Mouse (Mus musculus): ENCODE measurements around the gene Mrps21. TPM values are rescaled to one million over a fixed set of nuclear protein-coding genes. Genes with fewer than 3 reads are reported as not detected.
A peak's percentile ranks its signal among the peaks of the same experiment; 100 is the strongest.

Gene Mrps21
- polyA plus RNA-seq, 1 experiment, result 142 TPM

- Histone ChIP-seq H3K9ac (ENCODE audit: low read depth, poor library complexity, severe bottlenecking) (no peak overlapping the region), H3K4me3 (ENCODE audit: low read depth, low read length) (no peak overlapping the region), H3K4me1 (ENCODE audit: control insufficient read depth, insufficient read depth, low read length) (peaks cover 6% of the 10 kb centered on the region), H3K27ac (ENCODE audit: insufficient read depth, low read length) (no peak overlapping the region), H3K27me3 (ENCODE audit: control insufficient read depth, insufficient read depth, low read length, poor library complexity, severe bottlenecking) (0 out of 2 replicates have a peak, but pooled peaks cover 6% of the 10 kb centered on the region), H3K36me3 (ENCODE audit: control insufficient read depth, insufficient read depth, low read length, poor library complexity, severe bottlenecking) (no peaks in the 10 kb centered on the region), H3K9me3 (replicated peaks; ENCODE audit: control insufficient read depth, insufficient read depth, low read length, poor library complexity, severe bottlenecking) (no peaks in the 10 kb centered on the region)
- peak; percentile 65 for TF ChIP-seq CTCF (IDR thresholded peaks at IDR 0.05; ENCODE audit: low read depth, low read length)
- TF ChIP-seq POLR2A (IDR thresholded peaks at IDR 0.05; ENCODE audit: insufficient read depth, low read length), result no peak
- 0 out of 2 replicates have a peak, but pooled peaks have one; percentile 29 for TF ChIP-seq EP300 (IDR thresholded peaks at IDR 0.05; ENCODE audit: insufficient read depth, low read depth, low read length)
These were observed 34.7 kb upstream of the Mrps21 start for GRCm38 (mm10) chr3:95905940-95906492.

DNA sequence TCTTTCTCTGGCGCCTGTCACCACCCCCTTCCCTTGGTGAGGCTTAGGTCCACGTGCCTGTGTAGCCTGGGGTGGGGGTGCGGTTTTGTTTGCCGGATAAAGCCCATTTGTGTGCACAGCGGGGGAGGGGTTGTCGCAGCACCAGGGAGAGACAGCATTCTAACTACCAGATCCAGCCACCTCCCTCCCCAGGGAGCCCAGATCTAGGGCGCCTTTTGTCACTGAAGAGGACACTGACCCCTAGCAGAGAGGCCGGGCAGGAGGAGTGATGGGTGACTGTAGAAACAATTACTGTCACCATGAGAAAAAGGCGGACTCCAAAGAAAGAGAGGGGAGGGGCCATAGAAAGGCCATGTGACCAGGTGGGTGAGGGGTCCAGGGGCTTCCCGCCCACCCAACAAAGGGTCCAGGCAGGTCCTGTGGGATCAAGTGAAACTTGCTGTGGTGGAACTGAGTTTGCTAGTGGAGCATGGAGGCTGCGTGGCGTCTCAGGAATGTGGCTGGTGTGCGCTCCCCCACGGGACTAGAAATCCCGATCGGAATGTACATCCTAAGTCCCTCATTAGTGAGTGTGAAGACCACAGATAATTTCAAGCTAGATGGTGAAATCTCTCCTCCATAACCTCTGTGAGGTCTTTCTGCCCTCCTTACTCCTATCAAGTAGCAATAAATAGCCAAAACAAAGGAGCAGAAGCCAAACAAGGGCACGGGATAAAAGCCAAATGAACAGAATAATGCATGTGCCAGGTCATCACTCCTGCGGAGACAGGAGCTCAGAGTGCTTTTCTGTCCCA, 34.0 kb upstream of the Mrps21 start:
- Histone ChIP-seq H3K27me3 (ENCODE audit: control insufficient read depth, insufficient read depth, low read length, poor library complexity, severe bottlenecking) (0 out of 2 replicates have a peak, but pooled peaks cover 6% of the 10 kb centered on the region), H3K9ac (ENCODE audit: low read depth, poor library complexity, severe bottlenecking) (peak overlapping the region; percentile 11; the same call in 1 of the 2 replicates), H3K36me3 (ENCODE audit: control insufficient read depth, insufficient read depth, low read length, poor library complexity, severe bottlenecking) (no peaks in the 10 kb centered on the region), H3K9me3 (replicated peaks; ENCODE audit: control insufficient read depth, insufficient read depth, low read length, poor library complexity, severe bottlenecking) (no peaks in the 10 kb centered on the region), H3K4me3 (ENCODE audit: low read depth, low read length) (peak overlapping the region; percentile 57), H3K27ac (ENCODE audit: insufficient read depth, low read length) (no peak overlapping the region), H3K4me1 (ENCODE audit: control insufficient read depth, insufficient read depth, low read length) (peaks cover 4% of the 10 kb centered on the region)
- TF ChIP-seq CTCF (IDR thresholded peaks at IDR 0.05; ENCODE audit: low read depth, low read length), result no peak
- peak; percentile 81; the same call in 1 of the 2 replicates for TF ChIP-seq EP300 (IDR thresholded peaks at IDR 0.05; ENCODE audit: insufficient read depth, low read depth, low read length)

DNA sequence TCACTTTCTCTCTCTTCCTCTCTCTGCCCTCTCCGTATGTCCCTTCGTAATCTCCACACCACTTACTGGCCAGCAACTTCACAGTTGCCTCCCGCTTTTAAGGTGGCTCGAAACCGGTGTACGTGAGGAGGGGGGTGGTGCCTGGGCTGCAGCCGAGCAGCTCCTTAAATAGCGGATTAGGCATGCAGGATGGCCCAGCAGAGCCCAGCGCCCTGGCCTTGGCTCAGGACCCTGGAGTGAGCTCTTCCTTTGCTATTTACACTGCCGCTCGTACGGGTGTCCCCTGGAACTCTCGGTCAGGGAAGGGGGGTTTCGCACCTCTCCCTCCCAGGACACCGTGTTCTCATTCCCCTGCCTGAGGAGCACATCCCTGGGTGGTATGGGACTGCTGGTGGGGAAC, 33.2 kb upstream of the Mrps21 start, which contains the start of gene Car14:
Car14 (minus strand) TSS at position 124 of the 400 bp plus-strand sequence.
- Histone ChIP-seq H3K9ac (ENCODE audit: low read depth, poor library complexity, severe bottlenecking) (peak within 1 kb of the TSS; percentile 11), H3K4me3 (ENCODE audit: low read depth, low read length) (peak within 1 kb of the TSS; percentile 57), H3K27ac (ENCODE audit: insufficient read depth, low read length) (no peak within 1 kb of the TSS), H3K4me1 (ENCODE audit: control insufficient read depth, insufficient read depth, low read length) (peaks cover 4% of the 10 kb centered on the region), H3K36me3 (ENCODE audit: control insufficient read depth, insufficient read depth, low read length, poor library complexity, severe bottlenecking) (no peaks in the 10 kb centered on the region), H3K9me3 (replicated peaks; ENCODE audit: control insufficient read depth, insufficient read depth, low read length, poor library complexity, severe bottlenecking) (no peaks in the 10 kb centered on the region), H3K27me3 (ENCODE audit: control insufficient read depth, insufficient read depth, low read length, poor library complexity, severe bottlenecking) (0 out of 2 replicates have a peak, but pooled peaks cover 6% of the 10 kb centered on the region)
- TF ChIP-seq POLR2A (IDR thresholded peaks at IDR 0.05; ENCODE audit: insufficient read depth, low read length) (no peak), CTCF (IDR thresholded peaks at IDR 0.05; ENCODE audit: low read depth, low read length) (no peak), EP300 (IDR thresholded peaks at IDR 0.05; ENCODE audit: insufficient read depth, low read depth, low read length) (no peak)

DNA sequence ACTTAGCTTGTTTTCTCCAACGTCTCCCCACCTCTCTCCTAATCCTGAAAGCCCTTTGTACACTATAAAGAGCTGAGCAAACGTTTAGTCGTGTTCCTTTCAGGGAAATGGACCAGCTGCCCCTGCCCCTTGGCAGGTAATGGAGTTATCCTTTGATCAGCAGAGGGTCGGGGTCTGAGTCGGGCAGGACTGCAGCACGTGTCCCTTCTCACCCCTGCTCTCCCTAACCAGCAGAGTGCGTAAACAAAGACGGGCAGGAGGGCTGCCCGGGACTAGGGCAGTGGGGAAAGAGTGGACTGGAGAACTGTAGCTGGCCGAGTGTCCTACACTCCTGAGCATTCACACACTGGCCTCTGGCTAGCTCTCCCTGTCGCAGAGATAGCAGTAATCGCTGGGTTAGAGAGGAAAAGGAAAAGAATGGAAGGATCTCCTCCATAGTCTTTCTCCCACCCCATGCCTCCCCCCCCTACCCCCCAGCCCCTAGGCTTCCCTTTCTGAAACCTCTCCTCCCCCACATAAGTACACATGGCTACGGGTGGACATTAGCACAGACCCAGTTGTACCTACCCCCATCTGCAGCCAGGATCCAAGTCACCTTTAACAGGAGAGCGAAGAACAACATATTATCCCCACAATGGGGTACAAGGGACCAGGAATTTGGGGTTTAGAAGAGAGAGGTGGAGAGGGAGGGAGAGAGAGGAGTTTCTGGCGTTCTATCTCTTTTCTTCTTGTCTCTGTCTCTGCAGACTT, 32.6 kb upstream of the Mrps21 start:
- peaks cover 4% of the 10 kb centered on the region for H3K4me1 ChIP-seq (ENCODE audit: control insufficient read depth, insufficient read depth, low read length)
- no peak overlapping the region for H3K27ac ChIP-seq (ENCODE audit: insufficient read depth, low read length)
- peak overlapping the region; percentile 6; the same call in 1 of the 2 replicates for H3K4me3 ChIP-seq (ENCODE audit: low read depth, low read length)
- H3K27me3 ChIP-seq (ENCODE audit: control insufficient read depth, insufficient read depth, low read length, poor library complexity, severe bottlenecking), result 0 out of 2 replicates have a peak, but pooled peaks cover 6% of the 10 kb centered on the region
- H3K9ac ChIP-seq (ENCODE audit: low read depth, poor library complexity, severe bottlenecking), result peak overlapping the region; percentile 11; the same call in 1 of the 2 replicates
- no peaks in the 10 kb centered on the region for H3K36me3 ChIP-seq (ENCODE audit: control insufficient read depth, insufficient read depth, low read length, poor library complexity, severe bottlenecking)
- no peaks in the 10 kb centered on the region for H3K9me3 ChIP-seq (replicated peaks; ENCODE audit: control insufficient read depth, insufficient read depth, low read length, poor library complexity, severe bottlenecking)
- no peak for TF ChIP-seq EP300 (IDR thresholded peaks at IDR 0.05; ENCODE audit: insufficient read depth, low read depth, low read length)
- TF ChIP-seq POLR2A (IDR thresholded peaks at IDR 0.05; ENCODE audit: insufficient read depth, low read length), result no peak
- TF ChIP-seq CTCF (IDR thresholded peaks at IDR 0.05; ENCODE audit: low read depth, low read length), result no peak

GRCm38 (mm10) chr3:95902643-95903042, 31.3 kb upstream of the Mrps21 start:
- Histone ChIP-seq H3K36me3 (ENCODE audit: control insufficient read depth, insufficient read depth, low read length, poor library complexity, severe bottlenecking) (no peaks in the 10 kb centered on the region), H3K9ac (ENCODE audit: low read depth, poor library complexity, severe bottlenecking) (no peak overlapping the region), H3K27me3 (ENCODE audit: control insufficient read depth, insufficient read depth, low read length, poor library complexity, severe bottlenecking) (0 out of 2 replicates have a peak, but pooled peaks cover 6% of the 10 kb centered on the region), H3K4me3 (ENCODE audit: low read depth, low read length) (no peak overlapping the region), H3K27ac (ENCODE audit: insufficient read depth, low read length) (no peak overlapping the region), H3K9me3 (replicated peaks; ENCODE audit: control insufficient read depth, insufficient read depth, low read length, poor library complexity, severe bottlenecking) (no peaks in the 10 kb centered on the region), H3K4me1 (ENCODE audit: control insufficient read depth, insufficient read depth, low read length) (peaks cover 4% of the 10 kb centered on the region)
- TF ChIP-seq CTCF (IDR thresholded peaks at IDR 0.05; ENCODE audit: low read depth, low read length) (no peak), EP300 (IDR thresholded peaks at IDR 0.05; ENCODE audit: insufficient read depth, low read depth, low read length) (no peak), POLR2A (IDR thresholded peaks at IDR 0.05; ENCODE audit: insufficient read depth, low read length) (no peak)

Data from ES-Bruce4 (cell line).